In genomic region chr15:89118007-89118406, GRCm38 (mm10) we compare ENCODE assay signal across 13 mouse cellular contexts. TPM values are rescaled to one million over a fixed set of nuclear protein-coding genes. Genes with fewer than 3 reads are reported as not detected.
DNase-seq lines count a peak whose midpoint lies in the region; ATAC-seq and TF ChIP-seq lines count a peak whose summit lies in the region.
"Had no signal": no experiment of that assay in that cellular context is flagged by ENCODE, and none has a peak within 500 bp of the region (broad histone marks: within the 10 kb centered on the region; RNA-seq: fewer than 3 reads in every experiment).

No protein-coding gene starts in this region.

- peaks cover 33% of the 10 kb centered on the region for H3K36me3 ChIP-seq in liver, embryonic 14.5 days (replicated peaks; ENCODE audit: control insufficient read depth, insufficient read depth, low read depth)
- H3K36me3 ChIP-seq in liver, embryonic 12.5 days, result peaks cover 73% of the 10 kb centered on the region

- H3K4me1 ChIP-seq in liver, embryonic 14.5 days (replicated peaks; ENCODE audit: control insufficient read depth in 2 of 2, insufficient read depth in 2 of 2, low read length in 1 of 2), result peaks cover 4 to 14% of the 10 kb centered on the region in 2 experiments; a peak in 3 of 4 replicates
- H3K4me1 ChIP-seq in liver, embryonic 12.5 days, result peaks cover 35% of the 10 kb centered on the region

- no peaks in the 10 kb centered on the region for H3K9me3 ChIP-seq in liver, embryonic 14.5 days (ENCODE audit: control insufficient read depth, low read length)
- H3K9me3 ChIP-seq in liver, embryonic 12.5 days (replicated peaks), result no peaks in the 10 kb centered on the region
- H3K9me3 ChIP-seq: embryonic facial prominence, embryonic 13.5 days had no signal

- DNase-seq in liver, embryonic 14.5 days (ENCODE audit: low read depth in 3 of 3, low spot score in 3 of 3), result no peak
- DNase-seq in 416B (ENCODE audit: low read depth) (peak; percentile 59), A20 (ENCODE audit: low read depth, low spot score) (peak; percentile 36)
- DNase-seq in layer of hippocampus, adult 8-10 months (ENCODE audit: low spot score in 2 of 2), result no peak
- DNase-seq in embryo, embryonic 10 days (ENCODE audit: low spot score), result no peak
- DNase-seq: adrenal gland, postnatal 25 days; cerebellum, adult 18-20 months had no signal

- no peak overlapping the region for H3K4me2 ChIP-seq in liver, embryonic 14.5 days (ENCODE audit: low read depth)
- H3K4me2 ChIP-seq in liver, embryonic 12.5 days, result no peak overlapping the region
- H3K4me2 ChIP-seq: embryonic facial prominence, embryonic 13.5 days; liver, embryonic 11.5 days had no signal

- no peak overlapping the region for H3K27ac ChIP-seq in liver, embryonic 14.5 days
- no peak overlapping the region for H3K27ac ChIP-seq in liver, embryonic 12.5 days
- H3K27ac ChIP-seq: embryonic facial prominence, embryonic 13.5 days had no signal

- no peak for ATAC-seq in liver, embryonic 14.5 days (ENCODE audit: insufficient read depth)
- ATAC-seq in liver, embryonic 12.5 days, result no peak
- peak; percentile 20 for ATAC-seq in inflammation-experienced regulatory T-cells, adult 6 months
- ATAC-seq: intestine, embryonic 16.5 days; Patski had no signal

- no peak for TF ChIP-seq EP300 in liver, embryonic 14.5 days (IDR thresholded peaks at IDR 0.05; ENCODE audit: low read depth)

- no peaks in the 10 kb centered on the region for H3K27me3 ChIP-seq in liver, embryonic 14.5 days (ENCODE audit: control insufficient read depth, insufficient read depth, low read length)
- no peaks in the 10 kb centered on the region for H3K27me3 ChIP-seq in liver, embryonic 12.5 days (replicated peaks)
- H3K27me3 ChIP-seq: embryonic facial prominence, embryonic 13.5 days; Patski had no signal

- no peak overlapping the region for H3K4me3 ChIP-seq in liver, embryonic 14.5 days (ENCODE audit: insufficient read depth in 1 of 2, low read depth in 2 of 2, low read length in 2 of 2)
- H3K4me3 ChIP-seq in liver, embryonic 12.5 days, result no peak overlapping the region
- H3K4me3 ChIP-seq: embryonic facial prominence, embryonic 13.5 days had no signal

- TF ChIP-seq CTCF in liver, embryonic 14.5 days (IDR thresholded peaks at IDR 0.05; ENCODE audit: low read depth), result peak; percentile 31; the same call in 1 of the 2 replicates

- H3K9ac ChIP-seq in liver, embryonic 14.5 days (replicated peaks), result no peak overlapping the region
- H3K9ac ChIP-seq in liver, embryonic 12.5 days, result no peak overlapping the region
- H3K9ac ChIP-seq: embryonic facial prominence, embryonic 13.5 days had no signal

RNA-seq across cellular contexts. Expression of gene Tubgcp6, which starts 4.9 kb away (rescaled TPM):
- 12.0 and 13.6 TPM in 2 replicates for polyA plus RNA-seq in liver, embryonic 14.5 days (2012; rRNA removed)
- polyA plus RNA-seq in liver, embryonic 14.5 days (2014; fragmentation: Nextera tagmentation; extraction: Ambion mirVana), result 6.3 and 7.7 TPM in 2 replicates
- 11.8 and 12.7 TPM in 2 replicates for polyA plus RNA-seq in liver, embryonic 12.5 days (2016; fragmentation: Nextera tagmentation; extraction: Ambion mirVana)
- polyA plus RNA-seq in inflammation-experienced regulatory T-cells, adult 6 months (2017; shearing (Covaris generic)), result 10 to 100 TPM; 12.2 to 17.7 (median 17.1) TPM
- total RNA-seq in layer of hippocampus, adult 8-10 months (2022), result 10 to 100 TPM; 26.1 to 38.9 (median 32.8) TPM

RNA-seq across cellular contexts. Expression of gene Hdac10, which starts 10.5 kb away (rescaled TPM):
- 8.1 and 8.5 TPM in 2 replicates for polyA plus RNA-seq in liver, embryonic 14.5 days (2012; rRNA removed)
- 5.3 and 6.3 TPM in 2 replicates for polyA plus RNA-seq in liver, embryonic 14.5 days (2014; fragmentation: Nextera tagmentation; extraction: Ambion mirVana)
- 12.8 and 15.3 TPM in 2 replicates for polyA plus RNA-seq in liver, embryonic 12.5 days (2016; fragmentation: Nextera tagmentation; extraction: Ambion mirVana)
- polyA plus RNA-seq in inflammation-experienced regulatory T-cells, adult 6 months (2017; shearing (Covaris generic)), result 10 to 100 TPM in 2 of 3 experiments, 1 to 10 TPM in 1; 8.6 to 29.8 (median 25.6) TPM
- 10 to 100 TPM; 14.7 to 19.3 (median 15.9) TPM for total RNA-seq in layer of hippocampus, adult 8-10 months (2022)

RNA-seq across cellular contexts. Expression of gene Mapk12, which starts 22.5 kb away (rescaled TPM):
- polyA plus RNA-seq in liver, embryonic 14.5 days (2012; rRNA removed), result 1.7 and 1.8 TPM in 2 replicates
- polyA plus RNA-seq in liver, embryonic 14.5 days (2014; fragmentation: Nextera tagmentation; extraction: Ambion mirVana), result 1.1 TPM in 2 replicates
- 2.3 and 2.7 TPM in 2 replicates for polyA plus RNA-seq in liver, embryonic 12.5 days (2016; fragmentation: Nextera tagmentation; extraction: Ambion mirVana)
- polyA plus RNA-seq in inflammation-experienced regulatory T-cells, adult 6 months (2017; shearing (Covaris generic)), result 1 to 10 TPM in 2 of 3 experiments, under 1 TPM in 1; 0.50 to 3.6 (median 2.8) TPM
- total RNA-seq in layer of hippocampus, adult 8-10 months (2022), result 1 to 10 TPM; 4.9 to 9.7 (median 7.0) TPM

RNA-seq across cellular contexts. Expression of gene Selenoo, which starts 29.1 kb away (rescaled TPM):
- 8.9 TPM in 2 replicates for polyA plus RNA-seq in liver, embryonic 14.5 days (2012; rRNA removed)
- 7.4 and 9.0 TPM in 2 replicates for polyA plus RNA-seq in liver, embryonic 14.5 days (2014; fragmentation: Nextera tagmentation; extraction: Ambion mirVana)
- polyA plus RNA-seq in liver, embryonic 12.5 days (2016; fragmentation: Nextera tagmentation; extraction: Ambion mirVana), result 11.6 and 12.8 TPM in 2 replicates
- 10 to 100 TPM in 2 of 3 experiments, 1 to 10 TPM in 1; 5.8 to 13.1 (median 12.1) TPM for polyA plus RNA-seq in inflammation-experienced regulatory T-cells, adult 6 months (2017; shearing (Covaris generic))
- 10 to 100 TPM; 22.9 to 25.4 (median 23.4) TPM for total RNA-seq in layer of hippocampus, adult 8-10 months (2022)

RNA-seq across cellular contexts. Expression of gene Mapk11, which starts 31.4 kb away (rescaled TPM):
- polyA plus RNA-seq in liver, embryonic 14.5 days (2012; rRNA removed), result 0.84 TPM in 2 replicates
- 0.49 and 0.83 TPM in 2 replicates for polyA plus RNA-seq in liver, embryonic 14.5 days (2014; fragmentation: Nextera tagmentation; extraction: Ambion mirVana)
- 1.8 TPM in 2 replicates for polyA plus RNA-seq in liver, embryonic 12.5 days (2016; fragmentation: Nextera tagmentation; extraction: Ambion mirVana)
- 10 to 100 TPM in 2 of 3 experiments, 1 to 10 TPM in 1; 8.2 to 23.6 (median 21.4) TPM for polyA plus RNA-seq in inflammation-experienced regulatory T-cells, adult 6 months (2017; shearing (Covaris generic))
- 10 to 100 TPM; 21.4 to 27.4 (median 24.8) TPM for total RNA-seq in layer of hippocampus, adult 8-10 months (2022)

Comparison
In these comparisons a context has a peak if more than half of its experiments do, and no peak if none do; other contexts are left out.
1. DNase-seq: peak in 416B (single experiment) and A20 (single experiment); none in liver, embryonic 14.5 days (0 of 3), layer of hippocampus, adult 8-10 months (0 of 2) and embryo, embryonic 10 days (single experiment).